Mouse (Mus musculus): ENCODE measurements around the gene Agrn.
"Not testable (repeated sequence)": the region's sequence is repeated elsewhere in the genome, so short reads cannot be mapped to it uniquely, and the experiment has no call there.

DNA sequence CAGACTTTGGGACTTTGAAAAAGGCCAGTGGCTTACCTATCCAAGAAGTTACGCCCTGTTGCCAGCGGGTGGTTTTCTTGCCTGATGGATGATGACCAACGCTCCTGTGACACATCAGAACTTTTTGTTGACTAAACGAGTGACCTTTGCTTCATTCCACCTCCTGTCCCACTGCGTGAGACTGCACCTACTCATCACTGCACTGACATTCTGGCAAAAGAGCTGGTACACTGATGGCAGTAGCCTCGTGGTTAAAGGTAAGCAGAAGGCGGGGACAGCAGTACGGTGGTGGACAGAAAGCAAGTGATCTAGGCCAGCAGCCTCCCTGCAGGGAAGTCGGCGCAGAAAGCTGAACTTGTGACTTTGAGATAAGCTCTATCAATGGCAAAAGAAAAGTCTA is 46.4 kb downstream of the Agrn start:
- TF ChIP-seq CTCF (IDR thresholded peaks at IDR 0.05; ENCODE audit: low read depth, low read length); TAL1 (conservative IDR thresholded peaks at IDR 0.05; ENCODE audit: low read depth, low read length); GATA1 (IDR thresholded peaks at IDR 0.05; ENCODE audit: borderline replicate concordance, low read length); POLR2AphosphoS5 (IDR thresholded peaks at IDR 0.05; ENCODE audit: insufficient replicate concordance, low read depth, low read length): not testable (repeated sequence)
